Mouse (Mus musculus): Measurements from ENCODE around the gene Olfr611. TPM values are rescaled to one million over a fixed set of nuclear protein-coding genes. Genes with fewer than 3 reads are reported as not detected.

The Olfr611 gene
- polyA plus RNA-seq, 1 experiment from 2014 or later = not detected

Other genes starting within 250 kb of the Olfr611 start
- gene Olfr596, start 215.2 kb downstream of the Olfr611 start, polyA plus RNA-seq (2014; fragmentation: Nextera tagmentation; extraction: Ambion mirVana) = not detected in 2 replicates
- not detected in 2 replicates for gene Olfr597, start 204.5 kb downstream of the Olfr611 start, polyA plus RNA-seq (2014; fragmentation: Nextera tagmentation; extraction: Ambion mirVana)
- gene Olfr598, start 197.3 kb downstream of the Olfr611 start, polyA plus RNA-seq (2014; fragmentation: Nextera tagmentation; extraction: Ambion mirVana) = not detected in 2 replicates
- gene Olfr599, start 184.9 kb downstream of the Olfr611 start, polyA plus RNA-seq (2014; fragmentation: Nextera tagmentation; extraction: Ambion mirVana) = not detected in 2 replicates
- not detected in 2 replicates for gene Olfr600, start 171.2 kb downstream of the Olfr611 start, polyA plus RNA-seq (2014; fragmentation: Nextera tagmentation; extraction: Ambion mirVana)
- not detected in 2 replicates for gene Olfr601, start 158.2 kb downstream of the Olfr611 start, polyA plus RNA-seq (2014; fragmentation: Nextera tagmentation; extraction: Ambion mirVana)
- gene Olfr603, start 134.7 kb downstream of the Olfr611 start, polyA plus RNA-seq (2014; fragmentation: Nextera tagmentation; extraction: Ambion mirVana) = not detected in 2 replicates
- gene Usp17lc, start 105.8 kb downstream of the Olfr611 start, polyA plus RNA-seq (2014; fragmentation: Nextera tagmentation; extraction: Ambion mirVana) = not detected in 2 replicates
- gene Olfr605, start 75.4 kb downstream of the Olfr611 start, polyA plus RNA-seq (2014; fragmentation: Nextera tagmentation; extraction: Ambion mirVana) = not detected in 2 replicates
- not detected in 2 replicates for gene Olfr606, start 71.8 kb downstream of the Olfr611 start, polyA plus RNA-seq (2014; fragmentation: Nextera tagmentation; extraction: Ambion mirVana)
- gene Olfr607, start 56.7 kb downstream of the Olfr611 start, polyA plus RNA-seq (2014; fragmentation: Nextera tagmentation; extraction: Ambion mirVana) = not detected in 2 replicates
- gene Olfr608, start 51.0 kb downstream of the Olfr611 start, polyA plus RNA-seq (2014; fragmentation: Nextera tagmentation; extraction: Ambion mirVana) = not detected in 2 replicates
- not detected in 2 replicates for gene Olfr609, start 22.8 kb downstream of the Olfr611 start, polyA plus RNA-seq (2014; fragmentation: Nextera tagmentation; extraction: Ambion mirVana)
- gene Olfr610, start 8.7 kb downstream of the Olfr611 start, polyA plus RNA-seq (2014; fragmentation: Nextera tagmentation; extraction: Ambion mirVana) = not detected in 2 replicates
- gene Olfr612, start 21.9 kb upstream of the Olfr611 start, polyA plus RNA-seq (2014; fragmentation: Nextera tagmentation; extraction: Ambion mirVana) = not detected in 2 replicates
- not detected in 2 replicates for gene Olfr613, start 27.2 kb upstream of the Olfr611 start, polyA plus RNA-seq (2014; fragmentation: Nextera tagmentation; extraction: Ambion mirVana)
- gene Olfr615, start 35.2 kb upstream of the Olfr611 start, polyA plus RNA-seq (2014; fragmentation: Nextera tagmentation; extraction: Ambion mirVana) = not detected in 2 replicates
- not detected in 2 replicates for gene Olfr616, start 48.3 kb upstream of the Olfr611 start, polyA plus RNA-seq (2014; fragmentation: Nextera tagmentation; extraction: Ambion mirVana)
- not detected in 2 replicates for gene Olfr617, start 52.2 kb upstream of the Olfr611 start, polyA plus RNA-seq (2014; fragmentation: Nextera tagmentation; extraction: Ambion mirVana)
- gene Olfr618, start 69.3 kb upstream of the Olfr611 start, polyA plus RNA-seq (2014; fragmentation: Nextera tagmentation; extraction: Ambion mirVana) = 0.21 TPM in 1 of 2 replicates, not detected in the other
- gene Olfr619, start 79.7 kb upstream of the Olfr611 start, polyA plus RNA-seq (2014; fragmentation: Nextera tagmentation; extraction: Ambion mirVana) = not detected in 2 replicates
- not detected in 2 replicates for gene Olfr620, start 91.7 kb upstream of the Olfr611 start, polyA plus RNA-seq (2014; fragmentation: Nextera tagmentation; extraction: Ambion mirVana)
- gene Olfr622, start 121.9 kb upstream of the Olfr611 start, polyA plus RNA-seq (2014; fragmentation: Nextera tagmentation; extraction: Ambion mirVana) = not detected in 2 replicates
- not detected in 2 replicates for gene Olfr623, start 142.9 kb upstream of the Olfr611 start, polyA plus RNA-seq (2014; fragmentation: Nextera tagmentation; extraction: Ambion mirVana)
- not detected in 2 replicates for gene Olfr624, start 150.3 kb upstream of the Olfr611 start, polyA plus RNA-seq (2014; fragmentation: Nextera tagmentation; extraction: Ambion mirVana)
- gene Olfr625-ps1, start 161.9 kb upstream of the Olfr611 start, polyA plus RNA-seq (2014; fragmentation: Nextera tagmentation; extraction: Ambion mirVana) = not detected in 2 replicates
- gene Olfr243, start 193.8 kb upstream of the Olfr611 start, polyA plus RNA-seq (2014; fragmentation: Nextera tagmentation; extraction: Ambion mirVana) = not detected in 2 replicates
- not detected in 2 replicates for gene Olfr628, start 209.5 kb upstream of the Olfr611 start, polyA plus RNA-seq (2014; fragmentation: Nextera tagmentation; extraction: Ambion mirVana)
- gene Olfr629, start 224.1 kb upstream of the Olfr611 start, polyA plus RNA-seq (2014; fragmentation: Nextera tagmentation; extraction: Ambion mirVana) = not detected in 2 replicates
- not detected in 2 replicates for gene Olfr630, start 236.5 kb upstream of the Olfr611 start, polyA plus RNA-seq (2014; fragmentation: Nextera tagmentation; extraction: Ambion mirVana)

All from hindbrain, embryonic 14.5 days (tissue).